ENCODE assay signal across 21 mouse cellular contexts in the genomic region with DNA sequence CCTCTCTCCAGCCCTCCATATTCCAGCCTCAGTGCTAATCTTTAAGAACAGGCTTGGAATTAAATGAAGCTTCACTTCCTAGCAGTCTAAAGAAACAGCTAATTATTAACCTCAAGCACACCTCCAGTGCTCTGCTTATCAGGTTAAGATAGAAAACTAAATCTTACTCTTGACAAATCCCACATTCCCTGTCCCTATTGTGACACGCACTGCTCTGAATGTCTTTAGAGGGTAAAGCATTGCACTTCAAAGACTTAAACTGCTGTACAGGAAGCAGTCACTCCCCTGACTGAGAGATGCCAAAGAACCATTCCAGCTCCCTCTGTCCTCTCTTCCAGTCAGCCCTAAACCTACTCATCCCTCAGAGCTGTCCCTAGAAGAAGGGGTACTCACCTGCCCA. TPM values are rescaled to one million over a fixed set of nuclear protein-coding genes. Genes with fewer than 3 reads are reported as not detected.
DNase-seq lines count a peak whose midpoint lies in the region; ATAC-seq and TF ChIP-seq lines count a peak whose summit lies in the region.
"Had no signal": no experiment of that assay in that cellular context is flagged by ENCODE, and none has a peak within 500 bp of the region (broad histone marks: within the 10 kb centered on the region; RNA-seq: fewer than 3 reads in every experiment).

No protein-coding gene starts in this region.

- H3K9ac ChIP-seq in lung, embryonic 14.5 days: no peak overlapping the region
- H3K9ac ChIP-seq: embryonic facial prominence, embryonic 12.5 days; embryonic facial prominence, embryonic 15.5 days; forebrain, postnatal 0 days; hindbrain, embryonic 13.5 days had no signal

- no peak overlapping the region for H3K27ac ChIP-seq in lung, embryonic 14.5 days (ENCODE audit: low read depth)
- H3K27ac ChIP-seq: embryonic facial prominence, embryonic 12.5 days; embryonic facial prominence, embryonic 15.5 days; gastrocnemius, adult 2 months; hindbrain, embryonic 13.5 days had no signal

- no peaks in the 10 kb centered on the region for H3K36me3 ChIP-seq in lung, embryonic 14.5 days (ENCODE audit: insufficient read depth)
- H3K36me3 ChIP-seq: embryonic facial prominence, embryonic 12.5 days; embryonic facial prominence, embryonic 15.5 days; hindbrain, embryonic 13.5 days had no signal

- peak; percentile 28 for DNase-seq in lung, embryonic 14.5 days
- DNase-seq in lung, postnatal 14 days: no peak
- peak; percentile 5 for DNase-seq in lung, postnatal 36 days
- no peak for DNase-seq in lung, adult 18-20 months
- DNase-seq in yolk sac, embryonic 10.5 days (ENCODE audit: low spot score): peak; percentile 39
- DNase-seq: adrenal gland, adult 2 months; adrenal gland, postnatal 14 days; cerebellum, adult 11 months; cerebellum, adult 2 months; cerebellum, adult 9-11 months; cerebellum, postnatal 25 days; forebrain, postnatal 0 days; gastrocnemius, adult 2 months; gastrocnemius, postnatal 14 days had no signal

- no peaks in the 10 kb centered on the region for H3K27me3 ChIP-seq in lung, embryonic 14.5 days (ENCODE audit: insufficient read depth, low read length)
- H3K27me3 ChIP-seq: embryonic facial prominence, embryonic 12.5 days; embryonic facial prominence, embryonic 15.5 days; hindbrain, embryonic 13.5 days had no signal

- H3K9me3 ChIP-seq in lung, embryonic 14.5 days (ENCODE audit: low read depth, low read length): no peaks in the 10 kb centered on the region
- H3K9me3 ChIP-seq: embryonic facial prominence, embryonic 12.5 days; embryonic facial prominence, embryonic 15.5 days; hindbrain, embryonic 13.5 days had no signal

- no peak overlapping the region for H3K4me2 ChIP-seq in lung, embryonic 14.5 days
- H3K4me2 ChIP-seq: embryonic facial prominence, embryonic 12.5 days; embryonic facial prominence, embryonic 15.5 days; heart, embryonic 11.5 days; hindbrain, embryonic 13.5 days had no signal

- no peaks in the 10 kb centered on the region for H3K4me1 ChIP-seq in lung, embryonic 14.5 days (ENCODE audit: insufficient read depth)
- H3K4me1 ChIP-seq: embryonic facial prominence, embryonic 12.5 days; embryonic facial prominence, embryonic 15.5 days; hindbrain, embryonic 13.5 days had no signal

- TF ChIP-seq CTCF in lung, embryonic 14.5 days (IDR thresholded peaks at IDR 0.05; ENCODE audit: low read depth): no peak

- ATAC-seq in lung, embryonic 14.5 days (ENCODE audit: insufficient read depth): no peak
- no peak for ATAC-seq in inflammation-experienced regulatory T-cells, adult 6 months
- ATAC-seq: CD4-positive, CD25-positive, alpha-beta regulatory T cell, adult 4 months; forebrain, embryonic 14.5 days; forebrain, postnatal 0 days had no signal

- 39% methylated on average over 1 of the region's 1 CpGs for WGBS in lung, embryonic 14.5 days

- no peak overlapping the region for H3K4me3 ChIP-seq in lung, embryonic 14.5 days (ENCODE audit: low read depth, low read length)
- H3K4me3 ChIP-seq: embryonic facial prominence, embryonic 12.5 days; embryonic facial prominence, embryonic 15.5 days; gastrocnemius, adult 2 months; hindbrain, embryonic 13.5 days had no signal

RNA-seq across cellular contexts. Expression of gene Gja3, which starts 16.5 kb away (rescaled TPM):
- 0.95 and 3.9 TPM in 2 replicates for polyA plus RNA-seq in lung, embryonic 14.5 days (2014; fragmentation: Nextera tagmentation; extraction: Ambion mirVana)
- polyA plus RNA-seq in inflammation-experienced regulatory T-cells, adult 6 months (2017; shearing (Covaris generic)): not detected
- polyA plus RNA-seq: CD4-positive, CD25-positive, alpha-beta regulatory T cell, adult 4 months had no signal

Comparison
In these comparisons a context has a peak if more than half of its experiments do, and no peak if none do; other contexts are left out.
1. DNase-seq: peak in lung, embryonic 14.5 days (single experiment), lung, postnatal 36 days (single experiment) and yolk sac, embryonic 10.5 days (single experiment); none in lung, postnatal 14 days (single experiment) and lung, adult 18-20 months (0 of 2).